Mouse (Mus musculus) adrenal gland, postnatal 10 days (tissue): ENCODE data around the gene Dpyd. TPM values are rescaled to one million over a fixed set of nuclear protein-coding genes. Genes with fewer than 3 reads are reported as not detected.

Source experiments
- DNase-seq: peaks from one replicate; pipeline ENCODE4 v3.0.0; 2021; ENCODE audit warnings: mixed read lengths
- total RNA-seq, 2 experiments: library from RNA; stranded (reverse); gene quantifications; 2 replicates each; pipeline ENCODE4 v1.2.3; 2021

The Dpyd gene
- total RNA-seq, 2 experiments from 2014 or later: 32.8 to 38.4 TPM

DNA sequence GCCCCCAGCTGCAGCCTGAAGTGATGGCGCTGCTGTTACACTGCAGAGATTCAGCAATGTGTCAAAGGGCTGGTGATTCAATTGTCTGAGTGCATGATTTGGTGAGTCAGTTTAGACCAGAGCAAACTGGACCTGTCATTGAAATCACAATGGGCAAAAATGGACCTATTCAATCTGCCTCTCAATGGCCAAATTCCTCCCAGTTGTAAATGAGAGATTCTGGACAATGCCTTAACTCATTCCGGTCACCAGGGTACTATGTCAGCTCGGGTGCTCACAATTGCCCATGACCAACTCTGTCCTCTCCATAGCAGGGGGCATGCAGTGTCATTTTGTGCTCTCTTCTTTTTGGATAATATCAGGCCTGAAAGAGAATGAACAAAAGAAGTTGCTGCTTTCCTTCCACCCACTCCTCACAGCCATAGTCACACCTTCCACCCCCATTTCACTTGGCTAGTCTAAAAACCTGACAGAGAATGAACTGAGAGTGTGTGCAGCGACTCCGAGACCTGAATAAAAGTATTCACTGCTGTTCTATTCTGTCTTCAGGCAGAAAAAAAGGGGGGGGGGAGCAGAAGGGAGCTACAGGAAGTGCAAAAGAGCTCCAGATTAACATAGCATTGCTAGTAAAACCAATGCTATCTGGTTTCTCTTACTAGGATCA, 533.4 kb downstream of the Dpyd start:
- DNase-seq: no peak

DNA sequence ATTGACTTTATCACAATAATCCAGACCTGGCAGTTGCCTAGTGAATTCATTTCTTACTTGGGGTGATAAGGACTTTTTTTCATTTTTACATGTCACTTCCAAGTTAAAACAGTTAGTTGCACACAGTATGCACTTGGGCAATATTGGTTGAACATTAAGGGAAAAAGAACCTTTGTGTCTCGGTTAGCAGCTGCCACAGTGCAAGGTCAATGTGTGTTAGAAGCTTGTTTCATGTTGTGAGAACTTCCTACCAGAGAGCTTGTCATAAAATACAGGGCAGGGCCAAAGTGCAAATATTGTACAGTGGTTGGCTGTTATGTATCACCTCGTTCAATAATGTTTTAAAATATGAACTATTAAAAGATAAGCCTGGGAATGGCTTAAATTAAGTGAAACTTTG, 564.1 kb downstream of the Dpyd start:
- DNase-seq: no peak

DNA sequence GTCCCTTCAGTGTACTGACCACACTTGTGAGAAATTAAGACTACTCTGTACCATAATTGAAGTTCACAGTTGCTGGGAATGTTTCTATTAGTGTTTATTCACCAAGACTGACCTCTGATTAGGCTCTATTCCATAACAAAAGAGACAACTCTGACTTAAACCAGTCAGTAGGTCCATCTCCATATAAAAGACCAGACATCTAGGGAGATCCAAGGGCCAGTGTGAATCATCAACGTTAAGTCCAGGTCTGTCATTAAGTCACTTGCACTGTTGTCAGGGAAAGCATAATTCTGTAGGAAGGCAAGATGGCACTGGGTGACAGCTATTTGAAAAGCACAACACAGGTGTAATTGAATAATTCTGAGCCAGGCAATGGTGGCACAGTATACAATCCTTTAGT, 566.1 kb downstream of the Dpyd start:
- no peak for DNase-seq

DNA sequence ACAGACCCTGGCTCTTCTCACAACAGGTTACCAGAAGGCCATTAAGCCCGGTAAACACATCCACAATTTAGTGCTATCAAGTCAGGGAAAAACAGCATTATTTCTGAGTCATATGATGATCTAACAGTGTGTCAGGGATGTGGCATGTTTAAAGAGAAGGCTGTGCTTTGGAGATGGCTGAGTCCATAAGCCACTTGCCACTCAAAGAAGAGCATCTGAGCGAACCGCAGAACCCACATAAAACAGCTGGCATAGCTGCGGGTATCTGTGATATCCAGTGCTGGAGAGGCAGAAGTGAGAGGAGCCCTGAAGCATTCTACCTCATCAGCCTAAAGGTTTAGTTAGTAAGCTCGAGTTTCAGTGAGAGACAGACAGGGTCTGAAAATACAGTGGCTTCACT, 581.1 kb downstream of the Dpyd start:
- no peak for DNase-seq

- DNase-seq: no peak
These were observed 582.9 kb downstream of the Dpyd start for GRCm38 (mm10) chr3:119144788-119145187.

DNA sequence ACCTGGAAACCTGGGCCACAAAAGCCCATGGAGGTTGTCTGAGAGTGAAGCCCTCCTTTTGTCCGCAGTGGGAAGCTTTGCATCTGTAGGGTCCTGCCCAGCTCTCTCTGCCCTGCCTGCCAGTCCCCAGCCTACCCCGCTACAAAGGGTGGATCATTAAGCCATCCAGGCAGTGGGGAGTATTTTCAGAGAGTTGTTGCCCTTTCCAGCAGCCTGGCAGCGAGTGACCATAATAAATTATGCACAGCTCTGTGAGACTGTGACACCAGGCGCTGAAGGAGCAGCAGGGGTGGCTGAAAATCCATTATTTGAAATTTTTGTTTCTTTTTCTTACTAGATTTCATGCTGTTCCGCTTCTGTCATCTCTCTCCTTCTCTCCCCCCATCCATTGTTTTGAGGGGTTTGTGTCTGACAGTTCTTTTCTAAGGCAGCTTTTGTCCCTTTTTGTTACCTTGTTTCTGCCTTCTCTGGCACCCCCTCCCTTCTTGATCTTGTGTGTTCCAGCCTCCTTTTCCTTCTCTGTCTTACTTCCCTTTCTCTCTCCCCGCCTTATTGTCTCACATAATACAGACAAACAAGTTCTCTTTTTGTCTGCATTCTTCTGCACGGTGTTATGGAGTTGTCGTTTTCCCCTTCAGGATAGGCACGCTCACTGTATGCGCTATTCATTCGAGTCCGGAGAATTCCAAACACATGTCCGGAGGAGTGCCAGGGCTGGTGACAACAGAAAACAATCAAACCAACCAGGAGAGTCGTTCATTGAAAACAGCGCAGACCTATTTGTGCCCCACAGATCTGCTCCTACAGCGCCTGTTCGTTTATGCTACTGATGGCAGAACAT, 592.9 kb downstream of the Dpyd start:
- DNase-seq: peak; percentile 7

DNA sequence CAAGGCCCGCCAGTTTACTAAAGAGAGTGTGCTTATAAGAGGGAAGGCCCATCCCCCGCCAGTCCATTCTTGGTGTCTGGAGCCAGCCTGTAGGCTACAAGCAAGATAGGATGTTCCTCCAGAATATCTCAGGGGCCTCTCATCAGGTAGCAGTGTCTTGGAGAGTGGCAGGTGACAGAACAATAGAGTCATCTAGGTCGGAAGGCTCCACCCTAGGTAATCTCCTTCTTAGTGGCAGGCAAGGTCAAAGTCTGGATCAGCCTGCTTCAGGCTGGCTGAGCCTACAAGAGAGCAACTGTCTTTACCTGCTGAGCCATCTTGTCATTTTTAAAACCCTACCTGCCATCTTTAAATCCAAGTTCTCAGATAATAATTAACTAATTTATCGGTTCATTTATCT, 596.7 kb downstream of the Dpyd start:
- DNase-seq: no peak

GRCm38 (mm10) chr3:119165691-119166090, 603.8 kb downstream of the Dpyd start:
- DNase-seq: no peak

GRCm38 (mm10) chr3:119168166-119168565, 606.2 kb downstream of the Dpyd start:
- DNase-seq: no peak

GRCm38 (mm10) chr3:119168661-119169060, 606.7 kb downstream of the Dpyd start:
- DNase-seq: no peak

GRCm38 (mm10) chr3:119183261-119183660, 621.3 kb downstream of the Dpyd start:
- DNase-seq: no peak

GRCm38 (mm10) chr3:119194071-119194470, 632.1 kb downstream of the Dpyd start:
- no peak for DNase-seq

GRCm38 (mm10) chr3:119195613-119196012, 633.7 kb downstream of the Dpyd start:
- peak; percentile 4 for DNase-seq

- DNase-seq: no peak
These were observed 659.0 kb downstream of the Dpyd start for GRCm38 (mm10) chr3:119220763-119221412.

GRCm38 (mm10) chr3:119243181-119243580, 681.3 kb downstream of the Dpyd start:
- DNase-seq: no peak

- DNase-seq: peak; percentile 35
These were observed 694.6 kb downstream of the Dpyd start for GRCm38 (mm10) chr3:119256516-119256915.

- peak; percentile 6 for DNase-seq
These were observed 713.3 kb downstream of the Dpyd start for GRCm38 (mm10) chr3:119275241-119275640.

DNA sequence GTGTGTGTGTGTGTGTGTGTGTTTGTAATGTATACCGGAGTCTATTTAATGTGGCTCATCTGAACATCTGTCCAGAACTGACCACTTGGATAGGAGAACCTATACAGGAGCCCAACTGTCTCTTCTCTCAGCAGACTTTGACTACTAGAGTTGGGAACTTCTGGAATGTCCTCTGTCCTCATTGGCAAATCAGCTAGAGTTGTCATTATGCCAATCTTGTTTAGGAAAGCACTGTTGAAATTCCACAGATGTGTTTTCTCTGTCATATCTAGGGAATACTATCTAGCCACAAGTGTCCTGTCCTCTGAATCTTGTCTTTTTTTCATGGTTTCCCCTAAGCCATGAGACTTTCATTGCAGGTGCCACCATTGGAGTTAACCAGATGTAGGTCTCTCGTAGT, 718.7 kb downstream of the Dpyd start:
- DNase-seq: peak; percentile 2

- no peak for DNase-seq
These were observed 752.8 kb downstream of the Dpyd start for GRCm38 (mm10) chr3:119314693-119315092.

DNA sequence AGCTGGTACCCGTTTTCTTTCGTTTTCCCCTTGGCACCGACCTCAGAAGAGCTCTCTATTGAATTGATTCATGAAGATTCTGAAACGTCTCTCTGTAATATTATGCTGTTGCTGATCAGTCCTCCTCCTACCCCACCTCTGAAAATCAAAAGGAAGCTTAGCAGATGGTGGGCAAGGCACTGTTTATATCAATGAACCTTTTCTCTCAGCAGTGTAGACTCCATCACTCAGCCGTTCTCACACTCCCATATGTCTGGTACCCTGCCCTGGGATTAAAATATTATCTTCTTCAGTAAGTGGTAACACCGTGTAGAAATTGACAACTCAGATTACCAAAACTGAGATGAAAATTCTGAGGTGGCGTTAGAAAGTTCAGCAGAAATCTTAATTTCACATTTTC, 767.1 kb downstream of the Dpyd start:
- DNase-seq: no peak

GRCm38 (mm10) chr3:119333335-119334305, 771.7 kb downstream of the Dpyd start:
- DNase-seq: no peak
